Mouse (Mus musculus) T-helper 1 cell (primary cell): ENCODE results near the gene Dynlt1b.
"Not testable (repeated sequence)": the region's sequence is repeated elsewhere in the genome, so short reads cannot be mapped to it uniquely, and the experiment has no call there.

Source experiments
- in situ Hi-C: fragments of 300-600 bp; cut with MboI, MseI; formaldehyde crosslinking; loops from one replicate; pipeline ENCODE4 v1.15.1; 2025; ENCODE audit warnings: high pct_unique_total_duplicates

The Dynlt1b gene

GRCm38 (mm10) chr17:6421547-6422326 is 8.2 kb upstream of the Dynlt1b start:
- in situ Hi-C loops: loop anchor here (5.0 to 25.0 kb wide), 2 partner anchors 241 to 466 kb away; no protein-coding TSS in a partner anchor

DNA sequence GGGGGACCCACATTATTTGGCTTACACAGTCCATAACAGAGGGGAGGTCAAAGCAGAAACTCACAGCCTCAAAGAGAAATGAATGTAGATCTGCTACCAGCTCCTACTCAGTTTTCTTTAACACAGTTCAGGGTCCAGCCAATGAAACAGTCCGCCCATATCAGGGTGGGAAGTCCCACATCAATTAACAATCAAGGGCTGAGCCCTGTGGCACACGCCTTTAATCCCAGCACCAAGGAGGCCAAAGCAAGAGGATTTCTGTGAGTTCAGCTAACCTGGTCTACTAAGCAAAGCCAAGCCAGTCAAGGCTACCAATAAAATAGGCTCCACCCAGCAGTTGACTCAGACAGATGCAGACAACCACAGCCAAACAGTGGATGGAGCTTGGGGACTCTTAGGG is 7.5 kb upstream of the Dynlt1b start:
- in situ Hi-C loops: loop anchor here (5.0 to 25.0 kb wide), 2 partner anchors 240 to 465 kb away; no protein-coding TSS in a partner anchor

DNA sequence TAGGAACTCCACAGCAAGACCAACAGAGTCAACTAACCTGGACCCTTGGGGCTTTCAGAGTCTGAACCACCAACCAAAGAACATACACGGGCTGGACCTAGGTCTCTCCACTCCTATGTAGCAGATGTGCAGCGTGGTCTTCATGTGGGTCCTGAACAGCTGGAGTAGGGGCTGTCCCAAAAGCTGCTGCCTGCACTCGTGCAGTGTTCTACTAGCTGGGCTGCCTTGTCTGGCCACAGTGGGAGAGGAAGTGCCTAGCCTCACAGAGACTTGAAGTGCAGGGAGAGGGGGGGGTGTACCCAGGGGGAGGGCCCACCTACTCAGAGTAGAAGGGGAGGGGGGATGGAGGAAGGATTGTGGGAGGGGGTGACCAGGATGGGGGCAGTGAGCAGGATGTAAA is 7.1 kb upstream of the Dynlt1b start:
- in situ Hi-C loops: loop anchor here (5.0 to 25.0 kb wide), 2 partner anchors 239 to 464 kb away; no protein-coding TSS in a partner anchor

DNA sequence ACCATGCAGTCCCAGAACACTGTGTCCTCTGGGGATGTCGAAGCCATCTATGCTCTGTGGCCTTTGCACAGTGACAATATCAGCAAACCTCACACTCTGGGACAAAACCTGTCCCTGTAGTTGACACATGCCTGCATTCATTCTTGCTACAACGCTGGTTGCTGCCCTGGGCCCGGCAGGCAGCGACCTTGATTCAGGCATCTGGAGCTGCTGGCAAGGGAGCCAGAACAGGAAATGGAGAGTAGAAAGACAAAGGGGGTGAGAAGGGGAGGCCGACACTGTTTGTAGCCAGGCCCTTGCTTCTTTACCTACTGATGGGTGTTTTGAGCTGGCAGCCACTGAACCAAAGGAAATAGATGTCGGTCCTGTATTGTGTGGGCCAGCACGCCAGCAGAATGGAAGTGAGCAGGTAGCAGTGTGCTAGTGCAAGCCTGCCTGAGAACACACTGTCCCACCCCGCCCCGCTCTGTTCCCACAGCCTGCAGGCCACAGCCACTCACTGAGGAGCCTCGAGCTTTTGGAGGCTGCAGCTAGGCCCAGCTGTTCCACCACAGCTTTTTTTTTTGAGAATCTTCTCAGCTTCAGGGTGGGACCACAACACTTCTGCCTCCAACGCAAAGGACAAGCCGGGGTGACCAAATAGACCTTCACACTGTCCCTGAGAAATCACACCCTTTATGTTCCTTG is 5.5 kb upstream of the Dynlt1b start:
- in situ Hi-C loops: loop anchor here (5.0 to 25.0 kb wide), 2 partner anchors 238 to 463 kb away; no protein-coding TSS in a partner anchor

DNA sequence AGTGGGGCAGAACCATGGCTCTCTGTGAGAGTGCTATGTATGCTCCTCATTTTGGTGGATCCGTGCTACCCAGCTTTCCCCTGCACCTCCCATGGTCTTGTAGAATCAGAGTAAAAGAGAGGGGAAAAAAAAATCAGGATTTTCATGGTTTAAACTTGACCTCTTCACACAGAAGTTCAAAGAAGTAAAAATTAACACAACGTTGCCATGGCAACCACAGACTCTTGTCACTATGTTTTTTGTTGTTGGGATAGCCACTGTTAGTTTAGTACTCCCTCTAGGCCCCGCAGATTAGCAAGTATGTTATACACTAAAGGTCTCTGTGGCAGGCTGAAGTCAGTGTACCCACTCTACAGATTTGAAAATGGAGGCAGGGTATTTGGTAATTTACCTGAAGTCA is 4.6 kb upstream of the Dynlt1b start:
- in situ Hi-C loops: loop anchor here (5.0 kb wide), 1 partner anchor 172 kb away; no protein-coding TSS in a partner anchor

GRCm38 (mm10) chr17:6426869-6427268 is 3.0 kb upstream of the Dynlt1b start:
- in situ Hi-C loops: loop anchor here (5.0 kb wide), 1 partner anchor 170 kb away; no protein-coding TSS in a partner anchor

GRCm38 (mm10) chr17:6428926-6429325 is 986 bp upstream of the Dynlt1b start:
- in situ Hi-C loops: loop anchor here (5.0 kb wide), 1 partner anchor 168 kb away; no protein-coding TSS in a partner anchor

DNA sequence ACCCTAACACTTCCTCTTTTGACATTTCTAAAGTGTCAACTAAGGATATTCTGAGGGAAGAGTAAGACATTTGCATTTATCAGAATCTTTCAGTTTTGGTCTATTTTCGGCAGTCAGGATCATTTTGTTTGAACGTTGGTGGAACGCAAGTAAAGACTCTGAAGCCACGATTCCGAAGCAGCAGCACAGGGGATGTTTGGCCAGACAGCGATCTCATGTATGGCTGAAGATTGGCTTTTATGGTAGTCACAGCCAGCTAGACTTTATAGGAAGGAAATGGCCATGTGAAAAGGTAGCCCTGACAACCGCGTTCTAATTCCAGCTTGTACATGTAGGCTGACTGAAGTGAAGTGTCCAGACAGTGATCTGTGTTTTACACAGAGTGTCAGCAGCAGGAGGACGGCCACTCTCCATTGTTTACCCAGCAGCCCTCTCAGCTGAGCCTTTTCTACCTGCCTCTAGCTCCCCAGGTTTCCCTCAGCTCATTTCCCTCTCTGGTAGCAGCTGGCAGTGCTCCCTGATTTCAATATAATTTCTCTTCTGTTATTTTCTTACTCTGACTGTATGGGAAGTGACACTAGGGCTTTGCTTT is 594 bp downstream of the Dynlt1b start:
- in situ Hi-C loops: loop anchor here (10.0 kb wide), 1 partner anchor 116 kb away; the partner anchor contains the start of gene Dynlt1a

DNA sequence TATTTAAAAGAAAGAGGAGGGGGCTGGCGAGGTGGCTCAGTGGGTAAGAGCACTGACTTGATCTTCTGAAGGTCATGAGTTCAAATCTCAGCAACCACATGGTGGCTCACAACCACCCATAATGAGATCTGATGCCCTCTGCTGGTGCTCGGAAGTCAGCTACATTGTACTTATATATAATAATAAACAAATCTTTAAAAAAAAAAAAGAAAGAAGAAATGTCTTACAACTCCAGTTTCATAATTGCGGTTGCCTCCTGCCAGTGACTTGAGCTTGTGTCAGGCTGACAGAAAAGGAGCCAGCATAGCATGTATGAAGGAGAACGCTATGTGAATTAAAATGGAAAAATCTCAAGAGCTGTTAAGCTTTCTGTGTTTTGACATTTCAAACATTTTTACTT is 2.5 kb downstream of the Dynlt1b start:
- in situ Hi-C loops: loop anchor here (10.0 kb wide), 1 partner anchor 118 kb away; the partner anchor contains the start of gene Dynlt1a

DNA sequence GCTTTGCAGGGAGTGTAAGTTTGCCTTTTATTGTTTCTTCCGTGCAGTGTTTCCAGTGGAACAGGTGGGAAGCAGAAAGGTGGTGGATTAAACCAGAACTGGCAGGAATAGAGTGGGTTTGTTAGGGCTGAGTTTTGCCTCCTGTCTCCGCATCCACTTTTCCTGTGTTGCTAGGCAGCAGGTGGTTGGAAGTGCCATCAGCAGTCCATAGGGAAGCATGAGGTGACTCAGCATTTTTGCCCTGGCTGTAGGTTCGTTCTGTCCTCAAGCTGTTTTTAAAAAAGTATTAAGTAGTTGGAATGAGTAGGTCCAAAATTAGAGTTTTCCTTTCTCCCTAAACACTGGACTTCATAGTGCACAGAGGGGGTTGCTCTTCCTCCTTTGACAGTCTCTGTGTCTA is 3.8 kb downstream of the Dynlt1b start:
- in situ Hi-C loops: loop anchor here (10.0 kb wide), 1 partner anchor 119 kb away; the partner anchor contains the start of gene Dynlt1a

DNA sequence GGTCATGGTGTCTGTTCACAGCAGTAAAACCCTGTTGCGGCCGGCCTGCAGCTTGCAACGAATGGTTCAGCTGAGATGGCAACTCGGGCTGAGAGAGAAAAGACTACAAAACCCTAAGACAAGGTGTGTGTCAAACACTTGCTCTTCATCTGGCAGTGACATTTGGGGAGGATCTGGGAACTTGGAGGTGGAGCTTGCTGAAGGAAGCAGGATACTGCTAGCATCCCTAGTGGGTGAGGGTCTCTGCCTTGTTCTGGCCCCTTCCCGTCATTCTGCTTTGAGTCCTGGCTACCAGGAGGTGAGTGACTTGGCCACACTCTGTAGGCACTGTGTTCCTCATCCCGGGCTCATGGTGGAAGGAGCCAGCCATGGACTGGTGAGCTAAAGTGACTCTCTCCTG is 8.2 kb downstream of the Dynlt1b start:
- in situ Hi-C loops: loop anchor here (10.0 kb wide), 1 partner anchor 123 kb away; the partner anchor contains the start of gene Dynlt1a

GRCm38 (mm10) chr17:6439913-6440312 is 10.0 kb downstream of the Dynlt1b start:
- in situ Hi-C loops: loop anchor here (10.0 kb wide), 1 partner anchor 125 kb away; the partner anchor contains the start of gene Dynlt1a

DNA sequence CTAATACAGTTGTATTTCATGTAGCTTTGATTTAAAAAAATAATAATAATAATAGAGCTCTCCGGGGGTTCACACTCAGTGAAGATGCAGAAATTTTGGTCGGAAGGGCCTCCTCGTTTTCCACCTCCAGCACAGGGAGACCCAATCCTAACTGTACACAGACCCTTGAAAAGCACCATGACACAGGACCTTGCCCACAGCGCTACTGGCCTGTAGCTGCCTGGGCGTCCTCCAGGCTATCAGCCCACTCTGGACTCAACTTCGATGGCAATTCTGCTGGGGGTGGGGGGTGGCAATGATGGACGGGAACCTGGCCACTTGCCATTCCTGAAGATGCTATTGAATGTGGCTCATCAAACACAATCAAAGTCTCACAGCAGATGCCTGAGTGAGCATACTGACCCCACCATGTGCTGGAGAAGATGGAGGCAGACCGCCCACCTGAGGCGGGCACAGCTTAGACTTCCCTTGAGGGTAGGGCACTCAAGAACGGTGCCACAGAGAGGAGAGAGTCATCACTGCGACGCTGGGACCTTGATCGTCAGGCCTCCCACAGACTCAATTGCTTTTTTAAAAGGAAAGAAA is 10.7 kb downstream of the Dynlt1b start:
- in situ Hi-C loops: not testable (repeated sequence)

GRCm38 (mm10) chr17:6441254-6441653 is 11.3 kb downstream of the Dynlt1b start:
- in situ Hi-C loops: not testable (repeated sequence)

DNA sequence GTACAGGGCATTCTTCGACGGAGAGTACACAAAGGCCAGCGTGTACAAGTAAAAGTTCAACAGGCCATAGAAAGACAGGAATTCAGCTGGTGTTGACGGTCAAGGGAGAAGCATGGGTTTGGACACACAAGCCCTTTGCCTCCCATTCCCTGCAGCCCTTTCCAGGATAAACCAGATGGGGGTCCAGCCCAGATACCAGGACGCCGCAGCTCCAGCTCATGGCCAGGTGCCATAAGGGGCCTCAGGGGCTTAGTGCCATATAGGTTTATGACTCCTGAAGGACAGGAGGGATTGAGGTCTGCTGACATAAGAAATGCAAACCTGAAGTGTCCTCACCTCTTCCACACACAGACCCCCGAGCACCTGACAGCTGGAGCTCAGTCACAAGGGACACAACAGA is 12.6 kb downstream of the Dynlt1b start:
- in situ Hi-C loops: not testable (repeated sequence)

GRCm38 (mm10) chr17:6445794-6446587 is 16.1 kb downstream of the Dynlt1b start:
- in situ Hi-C loops: not testable (repeated sequence)

DNA sequence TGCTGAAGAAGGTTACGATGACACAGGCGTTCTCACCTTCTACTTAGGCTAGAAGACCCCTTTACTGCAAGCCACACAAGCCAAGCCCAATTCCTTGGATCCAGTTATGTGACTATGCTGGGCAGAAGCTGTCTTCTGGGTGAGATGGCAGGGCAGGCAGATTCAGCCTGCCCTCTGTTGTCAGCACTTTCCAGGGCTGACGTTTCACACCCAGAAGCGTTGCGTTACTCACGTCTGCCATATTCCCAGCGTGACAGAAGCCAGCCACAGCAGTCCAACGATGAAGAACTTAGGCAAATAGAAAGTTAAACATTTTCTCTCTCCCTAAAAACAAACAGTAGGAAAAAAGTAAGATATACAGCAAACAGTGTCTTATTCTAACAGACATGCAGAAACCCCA is 18.4 kb downstream of the Dynlt1b start:
- in situ Hi-C loops: not testable (repeated sequence)

- in situ Hi-C loops: not testable (repeated sequence)
Measured at GRCm38 (mm10) chr17:6449166-6449565, 19.3 kb downstream of the Dynlt1b start.

DNA sequence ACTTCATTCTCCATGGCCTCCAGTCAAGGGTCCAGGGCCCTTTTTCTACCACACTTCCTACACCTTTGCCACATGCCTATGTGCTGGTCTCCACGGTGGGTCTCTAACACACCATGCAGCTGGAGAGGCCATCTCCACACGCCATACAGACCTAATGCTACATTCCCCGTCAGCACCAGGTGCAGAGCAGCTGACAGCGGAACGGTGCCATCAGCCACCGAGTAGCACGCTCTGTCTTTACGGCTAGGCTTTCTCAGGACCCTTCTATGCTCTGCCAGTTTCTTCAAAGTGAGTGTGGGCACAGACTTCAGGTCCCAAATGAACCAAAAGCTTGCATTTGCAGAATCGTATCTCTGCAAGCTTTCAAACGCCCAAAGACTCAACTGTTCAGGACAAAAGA is 21.3 kb downstream of the Dynlt1b start:
- in situ Hi-C loops: not testable (repeated sequence)

DNA sequence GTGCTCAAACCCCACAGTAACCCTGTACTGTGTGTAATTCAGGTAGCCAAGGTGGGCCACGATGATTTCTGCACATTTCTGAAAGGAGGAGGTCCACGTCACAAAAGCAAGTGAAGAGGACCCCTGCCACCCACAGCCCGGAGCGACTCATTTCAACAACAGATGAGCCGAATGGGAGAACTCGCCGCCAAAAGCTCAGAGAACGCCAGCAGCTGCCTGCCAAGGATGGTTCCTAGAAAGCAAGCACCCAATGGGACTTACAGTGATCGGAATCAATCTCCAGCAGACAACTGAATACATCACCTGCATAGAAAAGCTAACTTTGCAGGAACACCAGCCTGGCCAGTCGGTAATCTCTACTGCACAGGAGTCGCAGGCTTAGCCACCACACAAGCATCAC is 22.8 kb downstream of the Dynlt1b start:
- in situ Hi-C loops: not testable (repeated sequence)
